Mouse (Mus musculus) MEL (cell line): ENCODE results near the gene Trim14. TPM values are rescaled to one million over a fixed set of nuclear protein-coding genes. Genes with fewer than 3 reads are reported as not detected.

Experiments
- DNase-seq: peaks from one replicate; pipeline ENCODE4 v3.0.0; 2011; ENCODE audit warnings: low read depth, low spot score
- H3K27ac ChIP-seq: 2 replicates; pipeline ENCODE4 v1.5.1; 2012; ENCODE audit warnings: low read depth, mild to moderate bottlenecking, control low read depth, low read length, moderate library complexity; ENCODE audit not compliant: control insufficient read depth
- H3K27me3 ChIP-seq, 2 experiments: fragments of 150-350 bp in 1 of 2; sonication (generic) in 1 of 2; 2 replicates each; pipeline ENCODE4 v1.6.1; 2012; ENCODE audit warnings: low read length in 2 of 2, mild to moderate bottlenecking in 2 of 2, improper control_type of control experiment in 1 of 2, moderate library complexity in 1 of 2; ENCODE audit not compliant: insufficient read depth in 2 of 2, control insufficient read depth in 1 of 2
- H3K36me3 ChIP-seq, 2 experiments: 2 replicates each; pipeline ENCODE4 v1.6.1; 2012 to 2014; ENCODE audit warnings: low read length in 2 of 2, improper control_type of control experiment in 1 of 2, inconsistent platforms in 1 of 2, mild to moderate bottlenecking in 1 of 2; ENCODE audit not compliant: insufficient read depth in 2 of 2, control insufficient read depth in 1 of 2
- H3K4me1 ChIP-seq, 2 experiments: fragments of 150-350 bp in 1 of 2; sonication (generic) in 1 of 2; 2 replicates each; pipeline ENCODE4 v1.6.1; 2012; ENCODE audit warnings: low read length in 2 of 2, improper control_type of control experiment in 1 of 2, mild to moderate bottlenecking in 1 of 2; ENCODE audit not compliant: insufficient read depth in 2 of 2, control insufficient read depth in 1 of 2
- H3K4me3 ChIP-seq, 2 experiments: fragments of 150-350 bp in 1 of 2; sonication (generic) in 1 of 2; 2 replicates each; pipeline ENCODE4 v1.5.1; 2012; ENCODE audit warnings: low read depth in 2 of 2, low read length in 2 of 2, mild to moderate bottlenecking in 2 of 2, moderate library complexity in 2 of 2, control low read depth in 1 of 2, improper control_type of control experiment in 1 of 2; ENCODE audit not compliant: control insufficient read depth in 1 of 2, insufficient read depth in 1 of 2
- H3K79me2 ChIP-seq: 2 replicates; pipeline ENCODE4 v1.6.1; 2012; ENCODE audit warnings: mild to moderate bottlenecking, low read length, moderate library complexity; ENCODE audit not compliant: control insufficient read depth, poor library complexity, insufficient read depth
- H3K9ac ChIP-seq: 2 replicates; pipeline ENCODE4 v1.6.1; 2012; ENCODE audit warnings: low read depth, mild to moderate bottlenecking, control low read depth, low read length, moderate library complexity; ENCODE audit not compliant: control insufficient read depth, poor library complexity, severe bottlenecking
- H3K9me3 ChIP-seq: fragments of 150-350 bp; sonication (generic); replicated peaks from 2 replicates; pipeline ENCODE4 v1.6.1; 2012; ENCODE audit warnings: mild to moderate bottlenecking, low read length, improper control_type of control experiment, moderate library complexity; ENCODE audit not compliant: insufficient read depth
- BHLHE40 ChIP-seq: IDR thresholded peaks from 2 replicates; pipeline ENCODE4 v1.6.1; 2012; ENCODE audit warnings: low read depth, mild to moderate bottlenecking, inconsistent platforms, low read length, improper control_type of control experiment, borderline replicate concordance
- CHD1 ChIP-seq: IDR thresholded peaks from 2 replicates; pipeline ENCODE4 v1.6.1; 2012; ENCODE audit warnings: low read depth, mild to moderate bottlenecking, inconsistent platforms, low read length, improper control_type of control experiment
- CHD2 ChIP-seq: IDR thresholded peaks from 2 replicates; pipeline ENCODE4 v1.6.1; 2011; ENCODE audit warnings: low read length, improper control_type of control experiment
- CTCF ChIP-seq, 3 experiments: IDR thresholded peaks in 2 of 3; conservative IDR thresholded peaks in 1 of 3; 2 replicates each; pipeline ENCODE4 v1.5.1; 2011 to 2012; ENCODE audit warnings: low read length in 3 of 3, low read depth in 2 of 3, mild to moderate bottlenecking in 2 of 3, improper control_type of control experiment in 1 of 3, inconsistent platforms in 1 of 3, mixed read lengths in 1 of 3, moderate library complexity in 1 of 3; ENCODE audit not compliant: control insufficient read depth in 1 of 3, insufficient read depth in 1 of 3, poor library complexity in 1 of 3, severe bottlenecking in 1 of 3
- E2F4 ChIP-seq: IDR thresholded peaks from 2 replicates; pipeline ENCODE4 v1.6.1; 2011; ENCODE audit warnings: low read depth, low read length, improper control_type of control experiment, borderline replicate concordance
- ELF1 ChIP-seq: IDR thresholded peaks from 2 replicates; pipeline ENCODE4 v1.6.1; 2014; ENCODE audit warnings: low read depth, mild to moderate bottlenecking, inconsistent platforms, low read length, improper control_type of control experiment, moderate library complexity
- ETS1 ChIP-seq: IDR thresholded peaks from 2 replicates; pipeline ENCODE4 v1.6.1; 2012; ENCODE audit warnings: low read depth, mild to moderate bottlenecking, inconsistent platforms, low read length, improper control_type of control experiment, moderate library complexity
- GABPA ChIP-seq: IDR thresholded peaks from 2 replicates; pipeline ENCODE4 v1.6.1; 2012; ENCODE audit warnings: low read depth, mild to moderate bottlenecking, inconsistent platforms, low read length, improper control_type of control experiment, moderate library complexity
- HCFC1 ChIP-seq: IDR thresholded peaks from 2 replicates; pipeline ENCODE4 v1.6.1; 2012; ENCODE audit warnings: low read depth, mild to moderate bottlenecking, inconsistent platforms, low read length, improper control_type of control experiment, moderate library complexity
- JUND ChIP-seq: IDR thresholded peaks from 2 replicates; pipeline ENCODE4 v1.6.1; 2011; ENCODE audit warnings: low read depth, mild to moderate bottlenecking, improper control_type of control experiment, low read length
- KAT2A ChIP-seq: conservative IDR thresholded peaks from 2 replicates; pipeline ENCODE4 v1.6.1; 2012; ENCODE audit warnings: low read depth, low read length, improper control_type of control experiment, inconsistent platforms
- MAFK ChIP-seq: IDR thresholded peaks from 2 replicates; pipeline ENCODE4 v1.6.1; 2011; ENCODE audit warnings: low read depth, mild to moderate bottlenecking, low read length, improper control_type of control experiment, borderline replicate concordance
- MAX ChIP-seq: IDR thresholded peaks from 2 replicates; pipeline ENCODE4 v1.6.1; 2011; ENCODE audit warnings: low read length, improper control_type of control experiment
- MEF2A ChIP-seq: IDR thresholded peaks from 2 replicates; pipeline ENCODE4 v1.6.1; 2014; ENCODE audit warnings: low read depth, mild to moderate bottlenecking, inconsistent platforms, low read length, improper control_type of control experiment; ENCODE audit not compliant: poor library complexity, insufficient replicate concordance, severe bottlenecking; ENCODE audit errors: extremely low read depth
- MYB ChIP-seq: IDR thresholded peaks from 2 replicates; pipeline ENCODE4 v1.6.1; 2011; ENCODE audit warnings: mild to moderate bottlenecking, low read depth, low read length, improper control_type of control experiment
- MYC ChIP-seq: IDR thresholded peaks from 2 replicates; pipeline ENCODE4 v1.6.1; 2011; ENCODE audit warnings: low read depth, mild to moderate bottlenecking, low read length, improper control_type of control experiment, moderate library complexity
- POLR2AphosphoS2 ChIP-seq: IDR thresholded peaks from 2 replicates; pipeline ENCODE4 v1.6.1; 2011; ENCODE audit warnings: low read length, improper control_type of control experiment
- POLR2AphosphoS5 ChIP-seq: IDR thresholded peaks from 2 replicates; pipeline ENCODE4 v1.6.1; 2012; ENCODE audit warnings: low read depth, borderline replicate concordance, mild to moderate bottlenecking, inconsistent platforms, low read length, moderate library complexity, mixed read lengths
- RAD21 ChIP-seq: IDR thresholded peaks from 2 replicates; pipeline ENCODE4 v1.6.1; 2011; ENCODE audit warnings: mild to moderate bottlenecking, low read depth, low read length, improper control_type of control experiment
- SMC3 ChIP-seq: IDR thresholded peaks from 2 replicates; pipeline ENCODE4 v1.6.1; 2011; ENCODE audit warnings: low read depth, low read length, improper control_type of control experiment
- TAL1 ChIP-seq: IDR thresholded peaks from 2 replicates; pipeline ENCODE4 v1.6.1; 2012; ENCODE audit warnings: mild to moderate bottlenecking, inconsistent platforms, low read length, moderate library complexity, mixed read lengths
- TBP ChIP-seq: IDR thresholded peaks from 2 replicates; pipeline ENCODE4 v1.8.0; 2011; ENCODE audit warnings: low read depth, low read length, improper control_type of control experiment
- TCF12 ChIP-seq: IDR thresholded peaks from 2 replicates; pipeline ENCODE4 v1.6.1; 2014; ENCODE audit warnings: low read depth, mild to moderate bottlenecking, inconsistent platforms, low read length, improper control_type of control experiment, moderate library complexity
- USF1 ChIP-seq: IDR thresholded peaks from 2 replicates; pipeline ENCODE4 v1.6.1; 2014; ENCODE audit warnings: low read depth, mild to moderate bottlenecking, inconsistent platforms, low read length, improper control_type of control experiment, moderate library complexity
- USF2 ChIP-seq, 2 experiments: IDR thresholded peaks; 2 replicates each; pipeline ENCODE4 v1.6.1; 2011 to 2012; ENCODE audit warnings: improper control_type of control experiment in 2 of 2, low read length in 2 of 2, borderline replicate concordance in 1 of 2, inconsistent platforms in 1 of 2, low read depth in 1 of 2, mild to moderate bottlenecking in 1 of 2; ENCODE audit not compliant: insufficient read depth in 1 of 2
- ZC3H11A ChIP-seq: IDR thresholded peaks from 2 replicates; pipeline ENCODE4 v1.6.1; 2012; ENCODE audit warnings: low read depth, mild to moderate bottlenecking, inconsistent platforms, low read length, improper control_type of control experiment
- ZKSCAN1 ChIP-seq: IDR thresholded peaks from 2 replicates; pipeline ENCODE4 v1.6.1; 2012; ENCODE audit warnings: low read depth, mild to moderate bottlenecking, inconsistent platforms, low read length, improper control_type of control experiment, moderate library complexity
- ZMIZ1 ChIP-seq: IDR thresholded peaks from 2 replicates; pipeline ENCODE4 v1.6.1; 2012; ENCODE audit warnings: low read depth, mild to moderate bottlenecking, inconsistent platforms, low read length, improper control_type of control experiment, moderate library complexity
- ZNF384 ChIP-seq: IDR thresholded peaks from 2 replicates; pipeline ENCODE4 v1.6.1; 2012; ENCODE audit warnings: low read depth, mild to moderate bottlenecking, inconsistent platforms, low read length, improper control_type of control experiment
- polyA plus RNA-seq, 2 experiments: library from polyadenylated mRNA; stranded (reverse) in 1 of 2; unstranded in 1 of 2; fragments of >175 nt in 1 of 2; fragments of >200 nt in 1 of 2; gene quantifications; 2 replicates each; pipeline versions ENCODE4 v1.2.1 to v1.2.4; 2012; ENCODE audit warnings: low replicate concordance in 2 of 2, low read depth in 1 of 2; ENCODE audit not compliant: insufficient read length in 2 of 2, insufficient read depth in 1 of 2, missing spikeins in 1 of 2
- total RNA-seq: library from RNA; depleted of rRNA; stranded (reverse); fragments of 300-350 nt; gene quantifications from 2 replicates; pipeline ENCODE4 v1.2.3, GENCODE M21; 2012

Gene Trim14
- total and polyA plus RNA-seq, 3 experiments = 1.1 to 5.1 TPM; not detected in 1

GRCm38 (mm10) chr4:46487348-46487747, 48.6 kb downstream of the Trim14 start:
- Histone ChIP-seq H3K4me3 (no peak overlapping the region), H3K9me3 (no peaks in the 10 kb centered on the region), H3K9ac (peak overlapping the region; percentile 15; the same call in 1 of the 2 replicates), H3K4me1 (peaks cover 23 to 41% of the 10 kb centered on the region in 2 experiments), H3K27ac (peak overlapping the region; percentile 43; the same call in 1 of the 2 replicates), H3K36me3 (peaks cover 3 to 31% of the 10 kb centered on the region in 2 experiments; a peak in 3 of 4 replicates), H3K79me2 (peaks cover 26% of the 10 kb centered on the region), H3K27me3 (no peaks in the 10 kb centered on the region)
- DNase-seq = peak; percentile 60
- TF ChIP-seq TCF12 = 0 out of 2 replicates have a peak, but pooled peaks have one; percentile 8
- TF ChIP-seq MYC = no peak
- TF ChIP-seq KAT2A = no peak
- TF ChIP-seq MYB = no peak
- no peak for TF ChIP-seq ZMIZ1
- no peak for TF ChIP-seq HCFC1
- no peak for TF ChIP-seq JUND
- no peak for TF ChIP-seq BHLHE40
- TF ChIP-seq CHD2 = no peak
- TF ChIP-seq, all 39 proteins: peak for 1

- H3K4me1 ChIP-seq = peaks cover 23 to 41% of the 10 kb centered on the region in 2 experiments
- TF ChIP-seq ZKSCAN1 (no peak), ELF1 (peak; percentile 98), GABPA (no peak), POLR2AphosphoS5 (no peak), CHD1 (no peak), POLR2AphosphoS2 (peak; percentile 67; the same call in 1 of the 2 replicates), USF1 (0 out of 2 replicates have a peak, but pooled peaks have one; percentile 37), TAL1 (no peak), USF2 (IDR thresholded peaks at IDR 0.05; ENCODE audit: borderline replicate concordance in 1 of 2, insufficient read depth in 1 of 2, low read depth in 1 of 2, low read length in 2 of 2) (no peak), SMC3 (no peak), E2F4 (no peak), JUND (no peak), MEF2A (no peak), HCFC1 (peak; percentile 79), ZC3H11A (no peak), ETS1 (peak; percentile 64), MAFK (no peak), KAT2A (no peak), CTCF (IDR thresholded peaks at IDR 0.05 in 2 of 3, conservative IDR thresholded peaks at IDR 0.05 in 1 of 3; ENCODE audit: control insufficient read depth in 1 of 3, insufficient read depth in 1 of 3, low read depth in 2 of 3, low read length in 3 of 3, poor library complexity in 1 of 3, severe bottlenecking in 1 of 3) (no peak), CHD2 (peak; percentile 55), MYB (no peak), ZNF384 (no peak), RAD21 (no peak), TBP (peak; percentile 76), MAX (peak; percentile 79)
Measured at GRCm38 (mm10) chr4:46485696-46486417, 50.1 kb downstream of the Trim14 start.

More at GRCm38 (mm10) chr4:46485696-46486417, 50.1 kb downstream of the Trim14 start:
- Histone ChIP-seq H3K4me3 (peak overlapping the region; percentile 25), H3K79me2 (peaks cover 16% of the 10 kb centered on the region), H3K27ac (peak overlapping the region; percentile 91), H3K36me3 (peaks cover 0 to 27% of the 10 kb centered on the region in 2 experiments; a peak in 2 of 4 replicates), H3K9ac (peak overlapping the region; percentile 75), H3K9me3 (no peaks in the 10 kb centered on the region), H3K27me3 (no peaks in the 10 kb centered on the region)
- DNase-seq = peak; percentile 96
